Mouse (Mus musculus) stomach, postnatal 0 days (tissue): ENCODE measurements at regions not wholly inside any gene's neighbourhood (a gene's known extent, or its start where the extent isn't known, plus 50 kb on each side); places are given as distances from the start of the nearest gene placed in this dataset.

ENCODE experiments used
- ATAC-seq: fragments of 200-750 bp; cut with Nextera tagmentation; 2 replicates; pipeline ENCODE4 v1.8.0; 2017; ENCODE audit not compliant: low FRiP score, low TSS enrichment
- DNase-seq: peaks from one replicate; pipeline ENCODE4 v3.0.0-alpha.2; 2016; ENCODE audit warnings: low spot score
- H3K27ac ChIP-seq: fragments of 300-500 bp; sonication (generic); replicated peaks from 2 replicates; pipeline ENCODE4 v1.5.1; 2014; ENCODE audit warnings: mild to moderate bottlenecking, control low read depth
- H3K27me3 ChIP-seq: fragments of 300-500 bp; sonication (generic); 2 replicates; pipeline ENCODE4 v1.6.1; 2014; ENCODE audit warnings: low read length; ENCODE audit not compliant: control insufficient read depth, insufficient read depth
- H3K36me3 ChIP-seq: fragments of 300-500 bp; sonication (generic); 2 replicates; pipeline ENCODE4 v1.6.1; 2014; ENCODE audit warnings: low read length, mixed read lengths; ENCODE audit not compliant: control insufficient read depth, insufficient read depth
- H3K4me1 ChIP-seq: fragments of 300-500 bp; sonication (generic); replicated peaks from 2 replicates; pipeline ENCODE4 v1.6.1; 2014; ENCODE audit warnings: antibody characterized with exemption; ENCODE audit not compliant: control insufficient read depth, insufficient read depth
- H3K4me2 ChIP-seq: fragments of 300-500 bp; sonication (generic); replicated peaks from 2 replicates; pipeline ENCODE4 v1.6.1; 2014; ENCODE audit warnings: low read depth, mild to moderate bottlenecking, control low read depth, moderate library complexity
- H3K4me3 ChIP-seq: fragments of 300-500 bp; sonication (generic); 2 replicates; pipeline ENCODE4 v1.5.1; 2014; ENCODE audit warnings: low read depth, low read length, control low read depth
- H3K9ac ChIP-seq: fragments of 300-500 bp; sonication (generic); 2 replicates; pipeline ENCODE4 v1.6.1; 2014; ENCODE audit warnings: mild to moderate bottlenecking, low read length, control low read depth, mixed read lengths
- H3K9me3 ChIP-seq: fragments of 300-500 bp; sonication (generic); 2 replicates; pipeline ENCODE4 v1.6.1; 2016; ENCODE audit warnings: low read length; ENCODE audit not compliant: control insufficient read depth
- CTCF ChIP-seq: IDR thresholded peaks from 2 replicates; pipeline ENCODE4 v1.5.1; 2016; ENCODE audit warnings: antibody characterized with exemption, low read depth, mild to moderate bottlenecking, moderate library complexity
- EP300 ChIP-seq: optimal IDR thresholded peaks from 2 replicates; pipeline ENCODE3; 2016; ENCODE audit warnings: antibody characterized with exemption
- WGBS: fragments of 180-500 bp; shearing (Covaris S2); extraction: QIAGEN DNeasy Blood & Tissue Kit; methylation state at CpG from one replicate; pipeline ENCODE4 v1.1.7; 2014; 5-methylcytosine and 5-hydroxymethylcytosine counted together

DNA sequence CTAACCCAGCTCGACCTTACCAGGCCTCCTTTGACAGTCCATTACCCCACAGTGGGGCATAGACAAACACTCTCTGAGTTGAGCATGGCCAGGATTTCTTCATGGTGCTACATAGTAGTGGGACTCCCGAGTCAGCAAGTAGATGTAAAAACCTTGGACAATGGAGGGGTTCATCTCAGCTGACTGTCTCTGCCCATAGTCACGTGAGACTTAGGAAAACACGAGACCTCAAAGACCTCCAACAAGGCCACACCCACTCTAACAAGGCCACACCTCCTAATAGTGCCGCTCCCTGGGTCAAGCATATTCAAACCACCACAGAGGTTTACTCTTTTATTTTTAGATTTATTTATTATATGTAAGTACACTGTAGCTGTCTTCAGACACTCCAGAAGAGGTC lies 52.5 kb upstream of the Cldn24 start:
- H3K9ac ChIP-seq = no peak overlapping the region
- WGBS = 87% methylated on average over 5 of the region's 5 CpGs
- H3K4me3 ChIP-seq = no peak overlapping the region
- peaks cover 2% of the 10 kb centered on the region; the same call in 1 of the 2 replicates for H3K4me1 ChIP-seq
- no peak for ATAC-seq
- no peaks in the 10 kb centered on the region for H3K36me3 ChIP-seq
- H3K9me3 ChIP-seq = no peaks in the 10 kb centered on the region
- H3K4me2 ChIP-seq = no peak overlapping the region
- DNase-seq = no peak
- no peak overlapping the region for H3K27ac ChIP-seq
- no peaks in the 10 kb centered on the region for H3K27me3 ChIP-seq
- TF ChIP-seq EP300 (no peak), CTCF (no peak)

DNA sequence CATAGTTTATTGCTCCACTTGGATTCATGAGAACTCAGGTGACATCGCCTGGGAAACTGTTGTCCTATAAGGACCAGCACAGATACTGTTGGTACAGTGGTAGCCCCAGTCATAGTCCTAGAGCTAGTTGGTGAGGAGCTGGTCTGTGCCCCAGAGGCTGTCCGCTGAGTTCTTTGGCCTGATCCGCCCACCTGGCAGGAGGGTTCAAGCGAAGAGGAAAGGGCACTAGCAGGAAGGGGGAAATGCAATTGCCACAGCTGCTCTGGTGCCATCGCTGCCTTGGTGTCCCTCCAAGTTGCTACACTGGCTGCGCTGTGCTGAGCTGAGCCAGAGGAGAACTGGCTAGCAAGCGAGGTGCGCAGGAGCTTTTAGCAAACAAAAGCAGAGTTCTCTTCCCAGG lies 53.2 kb upstream of the Cldn24 start:
- no peaks in the 10 kb centered on the region for H3K27me3 ChIP-seq
- DNase-seq (no peak), ATAC-seq (no peak)
- H3K9ac ChIP-seq = no peak overlapping the region
- no peaks in the 10 kb centered on the region for H3K9me3 ChIP-seq
- no peaks in the 10 kb centered on the region for H3K36me3 ChIP-seq
- no peak overlapping the region for H3K4me3 ChIP-seq
- TF ChIP-seq EP300 (no peak), CTCF (no peak)
- 89% methylated on average over 8 of the region's 8 CpGs for WGBS
- no peak overlapping the region for H3K4me2 ChIP-seq
- H3K4me1 ChIP-seq = peaks cover 4% of the 10 kb centered on the region; the same call in 1 of the 2 replicates
- no peak overlapping the region for H3K27ac ChIP-seq

DNA sequence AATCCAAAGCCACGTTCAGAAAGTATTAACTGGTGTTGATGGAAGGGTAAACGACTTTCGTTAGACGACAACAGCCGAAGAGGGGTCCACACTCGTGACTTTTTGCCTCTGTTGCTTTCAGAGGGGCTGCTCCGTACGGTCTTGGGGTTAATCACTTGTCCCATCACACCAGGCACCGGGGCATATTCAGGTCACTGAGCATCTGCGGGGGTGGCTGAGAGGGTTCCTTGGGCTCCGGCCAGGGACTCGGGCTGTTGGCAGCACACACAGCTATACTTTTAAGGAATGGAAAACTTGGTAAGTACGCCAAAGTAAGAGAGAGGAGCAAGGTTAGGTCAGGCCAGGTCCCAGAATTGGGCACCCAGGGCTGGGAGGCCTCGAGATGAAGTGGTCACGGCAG lies 50.7 kb upstream of the Cdkn2aip start:
- Histone ChIP-seq H3K4me2 (peak overlapping the region; percentile 34), H3K36me3 (no peaks in the 10 kb centered on the region), H3K9ac (no peak overlapping the region), H3K4me1 (peaks cover 4% of the 10 kb centered on the region; the same call in 1 of the 2 replicates), H3K27me3 (no peaks in the 10 kb centered on the region), H3K4me3 (no peak overlapping the region), H3K27ac (peak overlapping the region; percentile 31), H3K9me3 (no peaks in the 10 kb centered on the region)
- DNase-seq (peak; percentile 31), ATAC-seq (peak; percentile 54)
- WGBS = 43% methylated on average over 15 of the region's 15 CpGs
- TF ChIP-seq CTCF (no peak), EP300 (no peak)

DNA sequence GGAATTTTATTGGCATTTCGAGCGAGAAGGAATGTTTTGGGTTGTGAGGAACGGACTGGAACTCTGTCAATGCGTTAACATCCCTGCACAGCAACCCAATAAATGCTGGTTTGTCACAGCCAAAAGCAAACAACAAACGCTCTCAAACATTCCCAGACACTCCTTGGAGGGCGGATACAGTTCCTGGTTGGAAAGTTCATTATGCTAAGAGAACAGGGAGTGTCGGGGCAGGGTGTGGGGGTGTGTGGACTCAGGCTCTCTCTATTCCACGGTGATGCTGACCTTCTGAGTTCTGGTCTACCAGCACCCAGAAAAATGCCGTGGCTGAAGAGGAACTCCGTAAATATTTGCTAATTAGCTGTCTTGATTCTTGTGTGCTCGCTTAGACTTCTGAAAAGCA lies 50.3 kb upstream of the Cdkn2aip start:
- Histone ChIP-seq H3K27ac (peak overlapping the region; percentile 31), H3K4me3 (no peak overlapping the region), H3K4me1 (peaks cover 4% of the 10 kb centered on the region; the same call in 1 of the 2 replicates), H3K36me3 (no peaks in the 10 kb centered on the region), H3K27me3 (no peaks in the 10 kb centered on the region), H3K9ac (no peak overlapping the region), H3K4me2 (peak overlapping the region; percentile 34), H3K9me3 (no peaks in the 10 kb centered on the region)
- TF ChIP-seq EP300 (no peak), CTCF (no peak)
- WGBS = 29% methylated on average over 11 of the region's 11 CpGs
- ATAC-seq (peak; percentile 97), DNase-seq (peak; percentile 77)
